Mouse (Mus musculus) gastrocnemius, postnatal 36 days (tissue): ENCODE results near the gene Apoc4. TPM values are rescaled to one million over a fixed set of nuclear protein-coding genes. Genes with fewer than 3 reads are reported as not detected.

ENCODE experiments used
- DNase-seq, 2 experiments: peaks; one replicate each; pipeline ENCODE4 v3.0.0; 2022
- intact Hi-C: fragments of 180-260 bp; cut with DNase I; formaldehyde crosslinking; loops from one replicate; pipeline ENCODE4 v1.15.1; 2025
- total RNA-seq, 2 experiments: library from RNA; stranded (reverse); gene quantifications; 2 replicates each; pipeline ENCODE4 v1.2.3; 2021

Gene Apoc4
- total RNA-seq, 2 experiments from 2014 or later, result 0.43 TPM; not detected in 1

DNA sequence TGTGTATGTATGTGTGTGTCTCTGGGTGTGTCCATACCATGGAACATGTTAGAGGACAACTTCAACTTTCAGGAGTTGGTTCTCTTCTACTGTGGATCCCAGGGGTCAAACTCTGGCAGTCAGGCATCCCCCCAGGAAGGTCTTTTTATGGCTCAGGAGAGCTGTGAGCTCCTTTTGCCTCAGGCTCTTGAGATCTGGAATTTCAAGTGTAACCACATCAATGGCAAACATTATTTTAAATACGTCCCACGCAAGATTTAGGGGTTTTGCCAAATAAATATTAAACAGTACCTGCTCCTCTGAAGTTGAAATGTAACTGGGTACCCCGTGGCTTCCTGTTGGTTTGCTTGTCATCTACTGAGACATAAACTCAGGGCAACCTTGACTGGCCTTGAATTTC lies 1.7 kb upstream of the Apoc4 start:
- DNase-seq, result no peak
- intact Hi-C loops, result no loop called here

DNA sequence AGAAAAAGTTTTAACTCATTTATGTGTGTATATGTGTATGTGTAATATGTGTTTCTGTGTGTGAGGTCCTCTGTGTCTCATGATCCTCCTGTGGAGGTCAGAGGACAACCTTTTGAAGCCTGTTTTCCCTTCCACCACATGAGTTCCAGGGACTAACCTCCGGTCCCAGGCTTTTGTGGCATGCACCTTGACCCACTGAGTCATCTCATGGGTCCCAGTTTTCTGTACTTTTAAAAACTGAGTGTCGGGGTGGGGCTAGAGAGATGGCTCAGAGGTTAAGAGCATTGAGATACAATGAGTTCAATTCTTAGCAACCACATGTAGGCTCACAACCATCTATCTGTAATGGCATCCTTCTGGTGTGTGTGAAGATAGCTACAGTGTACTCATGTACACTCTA lies 577 bp downstream of the Apoc4 start:
- intact Hi-C loops, result no loop called here
- DNase-seq, result no peak

DNA sequence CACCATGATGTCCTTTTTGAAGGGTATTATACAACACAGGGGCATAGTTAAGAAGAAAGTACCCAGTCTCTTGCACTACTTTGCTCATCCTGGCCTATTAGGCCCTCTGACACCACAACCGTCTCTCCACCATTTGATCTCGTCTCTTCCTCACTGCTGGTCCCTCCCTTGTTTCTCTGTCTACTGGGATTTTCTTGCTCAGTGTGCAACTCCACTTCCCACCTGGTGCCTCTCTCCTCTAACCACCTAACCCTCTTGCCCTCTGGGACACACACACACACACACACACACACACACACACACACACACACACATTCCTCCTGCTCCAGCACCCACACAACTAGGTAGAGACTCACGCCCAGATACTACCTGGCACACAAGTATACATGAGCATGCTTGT lies 2.4 kb downstream of the Apoc4 start:
- intact Hi-C loops, result loop anchor here (10.0 kb wide), 1 partner anchor 116 kb away; the partner anchor contains the start of gene Cblc
- DNase-seq, result no peak

DNA sequence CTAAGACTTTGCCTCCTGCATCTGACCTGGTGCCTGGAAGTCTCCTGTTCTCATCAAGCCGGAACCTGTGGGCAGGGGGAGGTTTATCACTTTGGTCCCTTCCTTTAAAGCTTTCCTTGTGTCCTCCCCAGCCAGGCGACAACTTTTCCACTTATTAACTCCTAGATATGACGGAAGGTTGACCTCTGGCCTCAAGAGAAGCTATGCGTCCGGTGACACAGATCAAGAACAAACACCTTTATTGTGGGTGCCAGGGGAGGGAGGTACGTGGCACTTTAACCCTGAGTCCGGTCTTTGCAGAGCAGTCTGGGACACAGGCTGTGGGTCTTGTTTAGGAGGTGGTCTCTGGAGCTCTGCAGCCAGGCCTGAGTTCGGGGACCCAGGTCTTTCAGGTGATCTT lies 3.4 kb downstream of the Apoc4 start, which contains the start of gene Apoc2:
Apoc2 (minus strand) TSS at position 70 of the 400 bp plus-strand sequence.
- intact Hi-C loops, result loop anchor here (10.0 kb wide), 1 partner anchor 117 kb away; the partner anchor contains the start of gene Cblc
- DNase-seq, result no peak

DNA sequence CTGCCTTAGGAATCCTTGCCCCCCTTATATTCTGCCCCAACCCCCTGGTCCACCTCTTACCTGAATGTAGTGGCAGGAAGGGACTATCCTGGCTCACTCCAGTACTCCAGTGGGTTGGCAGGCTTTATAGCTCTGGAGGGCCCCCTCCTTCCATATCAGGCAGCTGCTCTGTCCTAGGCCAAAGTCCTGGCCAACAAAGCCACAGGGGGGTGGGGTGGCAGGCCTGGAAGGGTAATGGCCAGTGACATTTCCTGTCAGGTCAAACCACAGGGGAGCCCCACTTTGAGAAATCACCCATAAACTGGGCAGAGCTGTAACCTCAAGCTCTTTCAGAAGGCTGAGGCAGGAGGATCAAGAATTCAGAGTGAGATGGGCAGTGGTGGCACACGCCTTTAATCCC lies 4.6 kb downstream of the Apoc4 start:
- intact Hi-C loops, result loop anchor here (10.0 kb wide), 1 partner anchor 118 kb away; the partner anchor contains the start of gene Cblc
- DNase-seq, result no peak

DNA sequence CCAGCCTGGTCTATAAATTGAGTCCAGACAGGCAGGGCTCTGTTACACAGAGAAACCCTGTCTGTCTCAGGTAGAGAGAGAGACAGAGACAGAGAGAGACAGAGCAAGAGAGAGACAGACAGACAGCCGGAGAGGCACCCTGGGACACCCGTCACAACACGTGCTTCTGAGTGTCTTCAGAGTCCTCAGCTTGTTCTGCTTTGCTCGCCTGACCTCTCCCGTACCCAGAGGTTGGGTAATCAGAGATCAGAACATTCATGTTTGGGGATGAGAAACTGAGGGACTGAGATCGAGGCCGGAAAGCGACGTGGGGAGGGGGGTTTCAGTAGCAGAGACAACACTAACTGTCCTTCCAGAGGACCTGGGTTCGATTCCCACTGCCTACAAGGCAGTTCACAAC lies 5.5 kb downstream of the Apoc4 start:
- intact Hi-C loops, result loop anchor here (10.0 kb wide), 1 partner anchor 119 kb away; the partner anchor contains the start of gene Cblc

DNA sequence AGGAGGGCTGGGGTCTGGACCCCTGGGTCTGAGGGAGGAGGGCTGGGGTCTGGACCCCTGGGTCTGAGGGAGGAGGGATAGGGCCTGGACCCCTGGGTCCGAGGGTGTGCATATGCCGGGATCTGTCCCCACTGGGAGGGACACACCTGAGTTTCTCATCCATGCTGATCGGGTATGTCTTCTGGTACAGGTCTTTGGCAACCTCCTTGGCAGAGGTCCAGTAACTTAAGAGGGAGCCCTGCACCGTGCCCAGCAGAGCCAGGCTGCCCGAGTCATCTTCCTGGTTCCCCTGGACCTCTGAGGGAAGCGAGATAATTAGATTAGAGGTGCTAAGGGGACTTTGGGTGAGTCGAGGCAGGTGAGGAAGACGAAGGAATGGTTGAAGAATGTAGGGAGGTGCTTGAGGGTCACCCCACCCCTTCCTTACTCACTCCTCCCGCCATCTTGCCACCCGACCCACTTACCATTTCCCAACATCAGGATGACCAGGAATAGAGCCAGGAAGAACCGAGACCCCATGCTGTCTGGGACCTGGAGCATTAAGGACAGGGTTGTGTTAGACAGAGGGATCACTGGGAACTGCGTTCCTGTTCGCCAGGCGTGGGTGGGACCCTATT lies 8.1 kb downstream of the Apoc4 start:
- no peak for DNase-seq
- intact Hi-C loops, result loop anchor here (10.0 kb wide), 1 partner anchor 122 kb away; the partner anchor contains the start of gene Cblc

More for the DNA sequence above, 5.5 kb downstream of the Apoc4 start:
- DNase-seq, result no peak

DNA sequence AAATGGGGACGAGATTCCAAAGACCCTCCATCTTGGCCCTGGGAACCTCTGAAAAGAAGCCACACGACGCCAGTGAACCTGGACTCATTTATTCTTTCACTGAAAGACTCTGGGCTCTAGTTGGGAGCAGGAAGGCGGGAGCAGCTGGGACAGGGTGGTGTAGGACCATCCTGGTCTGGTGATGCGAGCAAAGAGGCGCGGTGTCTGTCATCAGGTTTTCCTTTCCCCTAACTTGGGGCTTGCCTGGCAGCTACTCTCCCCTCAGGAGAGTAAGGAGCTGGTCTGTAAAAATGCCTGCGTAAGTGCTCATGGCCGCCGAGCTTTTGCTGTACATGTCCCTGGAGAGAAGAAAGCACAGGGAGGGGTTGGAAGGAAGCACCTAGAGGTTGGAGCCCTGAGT lies 9.8 kb downstream of the Apoc4 start:
- DNase-seq, result no peak
- intact Hi-C loops, result loop anchor here (10.0 kb wide), 1 partner anchor 123 kb away; the partner anchor contains the start of gene Cblc

DNA sequence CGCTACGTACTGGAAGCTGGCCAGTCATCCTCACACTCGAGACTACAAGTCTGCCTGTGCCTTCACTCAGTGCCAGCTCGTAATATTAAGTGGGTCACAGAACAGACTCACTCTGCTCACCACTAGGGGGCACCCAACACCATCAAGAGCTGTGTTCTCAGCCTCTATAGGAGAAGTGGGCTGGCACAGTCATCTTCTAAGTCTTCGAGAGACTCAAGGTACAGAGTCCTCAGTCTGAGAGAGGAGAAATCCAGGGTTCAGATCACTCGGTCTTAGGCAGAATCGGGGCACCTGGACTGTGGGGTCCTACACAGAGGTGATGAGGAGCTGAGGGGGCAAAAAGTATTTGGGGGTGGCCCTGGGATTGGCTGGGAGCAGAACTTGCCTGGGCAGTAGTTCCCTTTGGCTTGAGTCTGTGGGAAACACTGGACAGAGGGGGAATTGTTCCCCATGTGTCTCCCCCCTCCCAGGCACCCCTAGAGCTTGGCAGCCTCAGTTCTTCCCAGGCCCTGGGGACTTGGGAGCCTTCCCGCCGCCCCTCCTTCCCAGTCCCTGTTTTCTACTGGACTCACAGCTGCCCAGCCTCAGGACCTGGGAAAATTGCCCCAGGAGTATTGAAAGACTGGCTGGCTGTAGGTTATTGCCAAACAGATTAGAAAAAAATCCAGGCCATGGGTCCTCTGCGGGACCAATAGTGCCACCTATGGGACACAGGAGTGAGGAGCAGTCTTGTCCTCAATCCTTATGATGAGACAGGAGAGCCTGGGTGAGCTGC lies 12.1 kb downstream of the Apoc4 start:
- intact Hi-C loops, result loop anchor here (2.0 kb wide), 1 partner anchor 44 kb away; no protein-coding TSS in a partner anchor
- peak; percentile 78 to 89 for DNase-seq

DNA sequence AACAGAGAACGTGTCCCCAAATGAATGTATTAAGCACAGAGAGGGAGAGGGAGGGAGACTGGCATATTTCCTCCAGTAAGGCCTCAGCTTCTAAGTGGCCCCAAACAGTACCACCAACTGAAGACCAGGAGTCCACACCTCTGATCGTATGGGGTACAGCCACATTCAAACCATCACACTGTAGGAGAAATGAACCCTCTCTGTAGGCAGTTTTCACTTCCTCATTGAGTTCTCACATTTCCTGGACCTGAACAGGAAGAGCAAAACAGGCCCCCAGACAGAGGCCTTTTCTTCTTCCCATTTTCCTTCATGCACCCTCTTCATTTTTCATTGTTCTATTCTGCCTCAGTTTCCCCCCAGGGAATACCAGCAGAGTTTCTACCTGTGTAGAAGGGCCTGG lies 13.8 kb downstream of the Apoc4 start:
- no peak for DNase-seq
- intact Hi-C loops, result no loop called here

DNA sequence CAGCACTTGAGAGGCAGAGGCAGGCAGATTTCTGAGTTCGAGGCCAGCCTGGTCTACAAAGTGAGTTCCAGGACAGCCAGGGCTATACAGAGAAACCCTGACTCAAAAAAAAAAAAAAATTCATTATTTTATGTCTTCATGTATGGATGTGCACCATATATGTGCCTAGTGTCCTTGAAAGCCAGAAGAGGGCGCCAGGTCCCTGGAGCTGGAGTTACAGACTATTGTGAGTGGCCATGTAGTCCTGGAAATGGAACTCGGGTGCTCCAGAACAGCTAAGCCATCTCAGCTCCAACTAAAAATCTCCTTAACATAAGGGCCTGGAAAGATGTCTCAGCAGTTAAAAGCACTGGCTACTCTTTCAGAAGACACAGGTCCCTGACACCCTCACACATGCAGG lies 14.5 kb downstream of the Apoc4 start:
- no peak for DNase-seq
- intact Hi-C loops, result no loop called here

DNA sequence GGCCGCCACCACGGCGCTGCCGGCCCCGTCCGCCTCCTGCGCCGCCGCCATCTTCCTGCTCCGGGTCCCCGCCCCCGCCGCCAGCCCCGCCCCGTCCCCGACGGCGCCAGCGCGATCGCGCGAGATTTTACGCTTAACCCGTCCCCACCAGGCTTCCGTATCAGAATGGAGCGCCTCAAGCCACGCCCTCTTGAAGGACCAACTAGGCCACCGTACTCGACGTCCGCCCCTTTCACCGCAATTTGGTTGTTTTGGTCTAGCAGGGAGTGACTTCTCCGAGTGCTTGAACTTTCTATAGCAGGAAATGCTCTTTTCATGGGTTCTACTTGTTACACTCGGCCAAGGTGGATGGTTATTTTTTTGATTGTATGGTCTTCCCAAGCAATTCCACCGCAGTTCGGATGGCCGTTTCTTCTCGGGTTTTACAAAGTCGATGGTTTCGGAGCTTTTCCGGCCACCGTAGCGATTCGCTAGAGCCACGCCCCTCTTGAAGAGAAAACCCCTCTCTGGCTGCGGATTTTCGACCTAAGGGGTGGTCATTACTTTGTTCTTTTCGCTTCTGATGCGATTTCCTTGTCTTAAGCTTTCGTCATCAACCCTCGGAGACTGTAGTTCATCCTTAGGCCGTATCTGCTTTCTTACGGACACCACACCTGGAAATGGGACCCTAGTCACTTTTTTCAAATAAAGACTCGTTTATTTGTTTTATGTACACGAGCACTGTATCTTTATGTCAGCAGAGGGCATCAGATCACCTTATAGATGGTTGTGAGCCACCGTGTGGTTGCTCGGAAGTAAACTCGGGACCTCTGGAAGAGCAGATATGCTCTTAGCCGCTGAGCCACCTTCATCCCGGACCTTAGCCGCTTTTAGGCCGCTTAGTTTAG lies 16.1 kb downstream of the Apoc4 start, which contains the start of gene Clptm1:
Clptm1 (minus strand) TSS at position 79 of the 887 bp plus-strand sequence.
- intact Hi-C loops, result no loop called here
- peak; percentile 91 to 96 for DNase-seq

DNA sequence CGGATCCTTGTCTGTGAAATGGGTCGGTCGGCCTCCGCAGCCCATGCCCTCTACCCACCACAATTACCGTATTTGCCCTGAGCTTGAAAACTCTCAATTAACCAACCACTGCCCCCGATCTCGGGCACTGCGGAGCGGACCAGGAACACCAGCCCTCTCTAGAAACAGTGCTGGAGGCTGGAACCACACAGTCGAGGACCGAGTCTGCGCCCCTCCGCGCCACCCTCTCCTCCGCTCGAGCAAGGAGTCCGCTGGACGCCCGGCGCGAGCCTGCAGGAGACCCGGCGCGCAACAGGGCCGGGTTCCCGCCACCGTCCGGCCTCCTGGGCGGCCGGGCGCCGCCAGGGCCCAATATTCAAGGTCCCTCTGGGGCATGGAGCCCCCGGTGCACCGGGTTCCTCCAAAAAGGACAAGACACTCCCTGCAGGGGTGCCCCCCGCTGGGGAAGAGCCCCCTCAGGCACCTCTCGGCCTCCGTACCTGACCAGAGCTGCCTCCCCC lies 16.8 kb downstream of the Apoc4 start:
- intact Hi-C loops, result no loop called here

DNA sequence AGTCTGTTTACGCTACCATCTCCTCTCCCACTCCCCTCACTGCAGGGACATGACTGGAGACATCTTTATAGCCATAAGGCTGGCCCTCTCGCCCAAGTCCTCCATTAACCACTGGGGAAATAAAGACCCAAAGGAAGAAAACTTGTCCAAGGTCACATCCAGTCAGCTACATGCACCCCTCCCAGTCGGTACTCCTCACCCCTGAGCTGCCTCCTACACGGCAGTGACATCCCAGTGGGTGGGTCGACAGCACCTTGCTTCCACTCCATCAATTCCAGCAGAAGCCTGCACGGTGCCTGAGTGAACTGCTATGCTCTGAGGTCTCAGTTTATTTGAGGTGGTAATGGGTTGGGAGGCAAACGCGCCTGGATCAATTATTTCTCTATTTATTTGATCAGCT lies 17.3 kb downstream of the Apoc4 start:
- no peak for DNase-seq
- intact Hi-C loops, result no loop called here

More for the DNA sequence above, 16.8 kb downstream of the Apoc4 start:
- DNase-seq, result no peak

DNA sequence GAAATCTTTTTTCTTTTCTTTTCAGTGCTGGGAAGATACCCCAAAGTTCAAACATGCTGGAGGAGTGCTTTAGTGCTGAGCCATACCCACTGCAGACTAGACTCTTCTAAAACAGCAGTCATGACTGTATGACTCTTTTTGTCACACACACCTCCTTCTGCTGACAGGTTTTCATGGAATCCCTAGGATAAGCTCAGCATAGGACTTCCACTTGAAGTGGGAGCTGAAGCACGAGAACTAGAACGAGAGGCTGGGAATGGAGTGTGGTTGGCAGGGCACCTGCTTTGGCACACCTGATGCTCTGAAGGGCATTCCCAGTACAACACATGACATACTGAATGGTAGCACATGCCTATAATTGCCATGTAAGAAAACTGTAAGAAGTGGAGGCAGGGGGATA lies 28.7 kb downstream of the Apoc4 start:
- no peak for DNase-seq
- intact Hi-C loops, result no loop called here

DNA sequence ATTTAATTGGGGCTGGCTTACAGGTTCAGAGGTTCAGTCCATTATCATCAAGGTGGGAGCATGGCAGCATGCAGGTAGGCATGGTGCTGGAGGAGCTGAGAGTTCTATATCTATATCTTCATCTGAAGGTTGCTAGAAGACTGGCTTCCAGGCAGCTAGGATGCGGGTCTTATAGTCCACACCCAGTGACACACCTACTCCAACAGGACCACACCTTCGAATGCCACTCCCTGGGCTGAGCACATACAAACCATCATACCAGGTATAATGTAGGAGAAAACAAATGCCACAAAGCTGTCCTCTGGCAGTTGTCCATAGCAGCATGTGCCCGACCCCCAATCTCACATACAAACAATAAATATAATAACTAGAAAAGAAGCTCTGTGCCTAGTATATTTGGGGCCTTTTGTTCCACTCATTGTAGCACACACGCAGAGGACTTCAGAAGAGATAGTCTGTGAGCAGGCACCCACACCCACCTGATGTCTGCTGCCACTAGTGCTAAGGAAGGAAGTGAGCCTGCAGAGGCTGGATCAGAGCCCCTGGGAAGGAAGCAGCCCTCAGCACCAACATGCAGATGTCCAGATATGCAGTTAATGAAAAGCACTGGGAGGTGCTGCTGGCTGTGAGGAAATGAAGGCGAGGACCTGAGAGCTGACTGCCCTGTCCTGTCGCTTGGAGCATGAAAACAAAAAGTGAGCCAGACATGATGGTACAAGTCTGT lies 30.1 kb downstream of the Apoc4 start:
- DNase-seq, result no peak
- intact Hi-C loops, result no loop called here

DNA sequence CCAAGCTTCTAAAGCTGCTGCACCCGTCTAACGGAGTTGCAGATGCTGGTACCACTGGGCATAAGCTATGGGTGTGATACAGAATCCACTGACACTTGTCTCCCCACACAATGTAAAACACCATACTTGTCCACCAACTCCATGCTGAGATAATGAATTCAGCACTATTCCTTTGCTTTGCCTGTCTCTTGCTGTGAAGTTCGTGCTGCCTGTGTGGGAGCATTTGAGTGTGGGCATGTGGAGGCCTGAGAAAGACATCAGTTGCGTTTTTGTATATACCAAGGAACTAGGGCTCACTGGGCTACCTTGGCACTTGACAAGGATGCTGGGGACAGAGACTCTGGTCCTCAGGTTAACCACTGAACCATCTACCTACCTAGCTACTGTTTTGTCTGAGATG lies 40.1 kb downstream of the Apoc4 start:
- DNase-seq, result no peak
- intact Hi-C loops, result no loop called here

DNA sequence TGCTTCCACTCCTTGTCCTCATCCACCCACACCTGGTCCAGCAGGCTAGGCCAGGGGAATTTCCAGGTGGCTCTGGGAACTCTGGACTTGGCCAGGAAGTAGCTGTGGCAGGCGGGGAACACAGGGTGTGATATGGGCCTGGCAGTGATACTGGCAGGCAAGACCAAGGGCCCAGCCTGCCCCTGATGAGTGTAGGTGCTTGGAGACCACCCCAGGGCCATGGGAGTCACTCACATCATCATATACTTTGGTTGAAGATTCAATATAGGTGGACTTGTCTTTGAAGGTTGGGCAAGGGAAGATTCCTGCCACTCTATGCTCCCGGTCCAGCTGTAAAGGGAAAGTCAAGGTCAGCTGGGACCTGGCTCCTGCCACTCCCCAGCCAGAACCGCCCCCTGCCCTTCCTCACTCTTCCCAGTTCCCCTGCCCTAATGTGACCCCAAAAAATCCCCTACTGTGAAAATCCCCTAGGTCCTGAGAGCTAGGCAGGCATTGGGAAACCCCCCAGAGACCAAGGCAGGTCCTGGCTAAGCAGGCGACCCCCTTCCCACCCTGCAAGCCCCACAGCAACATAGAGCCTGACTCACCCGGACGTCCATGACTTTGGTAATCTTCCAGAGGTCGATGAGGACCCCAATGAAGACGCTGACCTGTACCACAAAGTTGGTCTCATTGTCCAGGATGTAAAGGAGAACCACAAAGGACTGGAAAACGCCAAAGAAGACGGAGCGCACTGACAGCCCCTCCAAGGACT lies 46.0 kb downstream of the Apoc4 start:
- intact Hi-C loops, result no loop called here
- no peak for DNase-seq

DNA sequence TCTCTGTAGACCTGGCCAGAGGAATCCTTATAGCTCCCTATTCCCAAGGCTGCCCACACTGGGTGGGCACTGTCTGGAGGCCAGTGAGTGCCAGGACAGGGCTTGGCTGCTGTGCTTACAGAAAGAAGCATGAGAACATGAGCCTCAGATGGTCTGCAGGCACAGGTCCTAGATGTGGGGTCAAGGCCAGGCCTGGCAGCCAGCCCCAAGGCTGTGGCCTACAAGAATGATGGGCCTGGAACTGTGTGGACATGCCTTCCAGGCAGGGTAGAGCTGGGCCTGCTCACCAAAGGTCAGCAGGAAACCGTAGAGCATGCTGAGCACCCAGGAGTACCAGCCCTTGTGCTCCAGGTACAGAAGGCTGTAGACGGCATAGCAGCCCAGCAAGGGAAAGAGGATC lies 46.7 kb downstream of the Apoc4 start:
- intact Hi-C loops, result no loop called here
- peak; percentile 38 to 42 for DNase-seq
